Mouse (Mus musculus) CH12.LX (cell line): ENCODE results near the gene Akap8l. TPM values are rescaled to one million over a fixed set of nuclear protein-coding genes. Genes with fewer than 3 reads are reported as not detected.
A peak's percentile ranks its signal among the peaks of the same experiment; 100 is the strongest.

Experiments
- DNase-seq: peaks from one replicate; pipeline ENCODE4 v3.0.0-alpha.2; 2013; ENCODE audit errors: extremely low read depth
- H3K27ac ChIP-seq: 2 replicates; pipeline ENCODE4 v1.5.1; 2012; ENCODE audit warnings: low read depth, mild to moderate bottlenecking, control low read depth, moderate library complexity; ENCODE audit not compliant: insufficient read depth
- H3K27me3 ChIP-seq: replicated peaks from 2 replicates; pipeline ENCODE3; 2012; ENCODE audit warnings: inconsistent platforms
- H3K36me3 ChIP-seq, 2 experiments: replicated peaks in 1 of 2; 2 replicates each; pipeline versions ENCODE3 to v1.6.1; 2012; ENCODE audit warnings: inconsistent platforms in 1 of 2, low read length in 1 of 2, mild to moderate bottlenecking in 1 of 2, mixed read lengths in 1 of 2, moderate library complexity in 1 of 2; ENCODE audit not compliant: control insufficient read depth in 1 of 2, insufficient read depth in 1 of 2
- H3K4me1 ChIP-seq, 2 experiments: 2 replicates each; pipeline ENCODE4 v1.6.1; 2012; ENCODE audit warnings: inconsistent platforms in 1 of 2, moderate library complexity in 1 of 2; ENCODE audit not compliant: insufficient read depth in 2 of 2, control insufficient read depth in 1 of 2
- H3K4me2 ChIP-seq: 2 replicates; pipeline ENCODE4 v1.6.1; 2012; ENCODE audit warnings: low read depth, mild to moderate bottlenecking, control low read depth; ENCODE audit not compliant: poor library complexity, insufficient read depth, severe bottlenecking
- H3K4me3 ChIP-seq, 3 experiments: fragments of 150-350 bp in 1 of 3; sonication (generic) in 1 of 3; replicated peaks in 1 of 3; 2 replicates each; pipeline versions ENCODE3 to v1.5.1; 2011 to 2012; ENCODE audit warnings: low read depth in 2 of 3, low read length in 2 of 3, mild to moderate bottlenecking in 2 of 3, moderate library complexity in 2 of 3, control low read depth in 1 of 3, improper control_type of control experiment in 1 of 3, inconsistent platforms in 1 of 3, mixed read lengths in 1 of 3; ENCODE audit not compliant: poor library complexity in 1 of 3
- H3K79me2 ChIP-seq: replicated peaks from 2 replicates; pipeline ENCODE4 v1.6.1; 2012; ENCODE audit warnings: mild to moderate bottlenecking, moderate library complexity; ENCODE audit not compliant: control insufficient read depth, poor library complexity, insufficient read depth, severe bottlenecking; ENCODE audit errors: extremely low read depth
- H3K9ac ChIP-seq: 2 replicates; pipeline ENCODE4 v1.6.1; 2012; ENCODE audit warnings: low read depth, mild to moderate bottlenecking, control low read depth, moderate library complexity; ENCODE audit not compliant: insufficient read depth
- H3K9me3 ChIP-seq: replicated peaks from 2 replicates; pipeline ENCODE3; 2012; ENCODE audit warnings: low read length, inconsistent platforms, mixed read lengths
- BHLHE40 ChIP-seq: IDR thresholded peaks from 2 replicates; pipeline ENCODE4 v1.6.1; 2011; ENCODE audit warnings: mild to moderate bottlenecking, low read depth, low read length, improper control_type of control experiment
- CHD1 ChIP-seq: IDR thresholded peaks from 2 replicates; pipeline ENCODE4 v1.6.1; 2012; ENCODE audit warnings: low read depth, low read length, improper control_type of control experiment, inconsistent platforms
- CHD2 ChIP-seq: IDR thresholded peaks from 2 replicates; pipeline ENCODE4 v1.6.1; 2011; ENCODE audit warnings: low read length, improper control_type of control experiment
- CTCF ChIP-seq, 2 experiments: IDR thresholded peaks in 1 of 2; conservative IDR thresholded peaks in 1 of 2; 2 replicates each; pipeline ENCODE4 v1.5.1; 2011 to 2012; ENCODE audit warnings: low read depth in 2 of 2, low read length in 2 of 2, improper control_type of control experiment in 1 of 2, inconsistent platforms in 1 of 2, mild to moderate bottlenecking in 1 of 2, moderate library complexity in 1 of 2
- ELF1 ChIP-seq: IDR thresholded peaks from 2 replicates; pipeline ENCODE4 v1.6.1; 2014; ENCODE audit warnings: low read depth, mild to moderate bottlenecking, inconsistent platforms, low read length, improper control_type of control experiment
- EP300 ChIP-seq: IDR thresholded peaks from 2 replicates; pipeline ENCODE4 v1.6.1; 2011; ENCODE audit warnings: low read length, improper control_type of control experiment
- ETS1 ChIP-seq: conservative IDR thresholded peaks from 2 replicates; pipeline ENCODE4 v1.6.1; 2012; ENCODE audit warnings: low read depth, mild to moderate bottlenecking, inconsistent platforms, low read length, improper control_type of control experiment, moderate library complexity
- HCFC1 ChIP-seq: IDR thresholded peaks from 2 replicates; pipeline ENCODE4 v1.6.1; 2012; ENCODE audit warnings: low read depth, mild to moderate bottlenecking, inconsistent platforms, low read length, improper control_type of control experiment
- IRF4 ChIP-seq: IDR thresholded peaks from 2 replicates; pipeline ENCODE4 v1.6.1; 2014; ENCODE audit warnings: low read depth, mild to moderate bottlenecking, inconsistent platforms, low read length, improper control_type of control experiment
- JUND ChIP-seq: conservative IDR thresholded peaks from 2 replicates; pipeline ENCODE4 v1.6.1; 2011; ENCODE audit warnings: low read depth, low read length, improper control_type of control experiment
- KAT2A ChIP-seq: IDR thresholded peaks from 2 replicates; pipeline ENCODE4 v1.6.1; 2012; ENCODE audit warnings: low read length, improper control_type of control experiment, inconsistent platforms; ENCODE audit not compliant: insufficient replicate concordance
- MAFK ChIP-seq: IDR thresholded peaks from 2 replicates; pipeline ENCODE4 v1.6.1; 2011; ENCODE audit warnings: low read length, improper control_type of control experiment; ENCODE audit not compliant: insufficient replicate concordance
- MAZ ChIP-seq: IDR thresholded peaks from 2 replicates; pipeline ENCODE4 v1.6.1; 2012; ENCODE audit warnings: low read depth, mild to moderate bottlenecking, inconsistent platforms, low read length, improper control_type of control experiment, moderate library complexity
- MEF2A ChIP-seq: IDR thresholded peaks from 2 replicates; pipeline ENCODE4 v1.6.1; 2014; ENCODE audit warnings: low read depth, mild to moderate bottlenecking, inconsistent platforms, low read length, improper control_type of control experiment, borderline replicate concordance
- MXI1 ChIP-seq: IDR thresholded peaks from 2 replicates; pipeline ENCODE4 v1.6.1; 2011; ENCODE audit warnings: mild to moderate bottlenecking, low read depth, low read length, improper control_type of control experiment
- MYC ChIP-seq: IDR thresholded peaks from 2 replicates; pipeline ENCODE4 v1.6.1; 2011; ENCODE audit warnings: low read depth, mild to moderate bottlenecking, improper control_type of control experiment, low read length
- NELFE ChIP-seq: IDR thresholded peaks from 2 replicates; pipeline ENCODE4 v1.6.1; 2011; ENCODE audit warnings: low read depth, low read length, improper control_type of control experiment
- NRF1 ChIP-seq: IDR thresholded peaks from 2 replicates; pipeline ENCODE4 v1.6.1; 2014; ENCODE audit warnings: low read depth, mild to moderate bottlenecking, inconsistent platforms, low read length, improper control_type of control experiment, moderate library complexity
- POLR2A ChIP-seq: IDR thresholded peaks from 2 replicates; pipeline ENCODE4 v1.6.1; 2011; ENCODE audit warnings: low read depth, mild to moderate bottlenecking, improper control_type of control experiment, low read length
- POLR2AphosphoS2 ChIP-seq: IDR thresholded peaks from 2 replicates; pipeline ENCODE4 v1.6.1; 2011; ENCODE audit warnings: low read depth, low read length, improper control_type of control experiment
- RAD21 ChIP-seq: IDR thresholded peaks from 2 replicates; pipeline ENCODE4 v1.6.1; 2011; ENCODE audit warnings: low read depth, mild to moderate bottlenecking, low read length, improper control_type of control experiment, moderate library complexity
- RCOR1 ChIP-seq: conservative IDR thresholded peaks from 2 replicates; pipeline ENCODE4 v1.6.1; 2012; ENCODE audit warnings: low read depth, mild to moderate bottlenecking, inconsistent platforms, low read length, improper control_type of control experiment
- SIN3A ChIP-seq: IDR thresholded peaks from 2 replicates; pipeline ENCODE4 v1.6.1; 2012; ENCODE audit warnings: low read length, improper control_type of control experiment, inconsistent platforms
- TBP ChIP-seq: conservative IDR thresholded peaks from 2 replicates; pipeline ENCODE4 v1.6.1; 2011; ENCODE audit warnings: low read depth, low read length, improper control_type of control experiment
- TCF12 ChIP-seq: IDR thresholded peaks from 2 replicates; pipeline ENCODE4 v1.6.1; 2014; ENCODE audit warnings: low read depth, mild to moderate bottlenecking, inconsistent platforms, low read length, improper control_type of control experiment
- UBTF ChIP-seq: IDR thresholded peaks from 2 replicates; pipeline ENCODE4 v1.6.1; 2012; ENCODE audit warnings: low read depth, mild to moderate bottlenecking, inconsistent platforms, low read length, improper control_type of control experiment, moderate library complexity
- USF1 ChIP-seq: IDR thresholded peaks from 2 replicates; pipeline ENCODE4 v1.6.1; 2014; ENCODE audit warnings: low read depth, mild to moderate bottlenecking, inconsistent platforms, low read length, improper control_type of control experiment
- USF2 ChIP-seq: conservative IDR thresholded peaks from 2 replicates; pipeline ENCODE4 v1.6.1; 2011; ENCODE audit warnings: low read depth, low read length, improper control_type of control experiment
- ZC3H11A ChIP-seq: IDR thresholded peaks from 2 replicates; pipeline ENCODE4 v1.6.1; 2012; ENCODE audit warnings: low read depth, mild to moderate bottlenecking, inconsistent platforms, low read length, improper control_type of control experiment
- ZKSCAN1 ChIP-seq: IDR thresholded peaks from 2 replicates; pipeline ENCODE4 v1.6.1; 2012; ENCODE audit warnings: low read depth, inconsistent platforms, low read length, improper control_type of control experiment, borderline replicate concordance
- ZNF384 ChIP-seq: IDR thresholded peaks from 2 replicates; pipeline ENCODE4 v1.6.1; 2012; ENCODE audit warnings: low read depth, low read length, improper control_type of control experiment, inconsistent platforms
- dilution Hi-C: fragments of 300-500 bp; cut with MboI; formaldehyde crosslinking; loops from 2 replicates; pipeline ENCODE4 v1.14.3; 2020; ENCODE audit warnings: low sequenced_read_pairs; ENCODE audit not compliant: extremely low pct_unique_long_range_greater_than_20kb, extremely low pct_ligation_motif_present
- in situ Hi-C: fragments of 300-500 bp; cut with MboI; formaldehyde crosslinking; loops from 3 replicates; pipeline ENCODE4 v1.14.3; 2019; ENCODE audit warnings: low sequenced_read_pairs, low pct_ligation_motif_present, low pct_unique_long_range_greater_than_20kb, mixed read lengths
- polyA plus RNA-seq: library from polyadenylated mRNA; unstranded; fragments of >175 nt; gene quantifications from 2 replicates; pipeline ENCODE4 v1.2.1, GENCODE M21; 2012; ENCODE audit warnings: low read depth; ENCODE audit not compliant: insufficient read length
- total RNA-seq, 2 experiments: library from RNA; depleted of rRNA; stranded (reverse); fragments of 300-350 nt in 1 of 2; fragments of >200 nt in 1 of 2; gene quantifications; 2 replicates each; pipeline ENCODE4 v1.2.3; 2012 to 2014

The Akap8l gene
- total and polyA plus RNA-seq, 3 experiments: 29.6 to 43.4 (median 41.4) TPM

DNA sequence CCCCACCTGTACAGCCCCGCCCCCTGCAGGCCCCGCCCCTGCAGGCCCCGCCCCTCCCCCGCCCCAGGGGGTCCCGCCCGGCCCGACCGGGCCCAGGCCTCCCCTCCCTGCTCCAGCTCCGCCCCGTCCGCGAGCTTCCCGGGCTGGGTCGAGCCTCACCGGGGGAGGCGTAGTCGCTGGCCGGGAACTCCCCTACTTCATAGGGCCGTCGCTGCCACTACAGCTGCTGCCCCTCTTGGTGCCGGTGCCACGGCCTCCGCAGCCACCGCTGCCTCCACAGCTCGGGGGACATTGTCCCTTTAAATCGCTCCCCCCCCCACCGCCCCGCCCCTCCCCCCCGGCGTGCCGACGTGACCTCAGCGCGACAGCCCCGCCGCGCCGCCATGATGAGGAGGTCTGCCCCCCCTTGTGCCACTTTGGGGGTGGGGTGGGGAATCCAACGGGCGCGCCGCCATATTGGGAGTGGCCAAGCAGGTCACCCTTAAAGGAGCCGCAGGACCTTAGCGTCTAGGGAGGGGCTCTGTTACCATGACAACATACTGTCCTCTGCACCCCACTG lies 38.8 kb upstream of the Akap8l start, which contains the start of gene Wiz:
TSS of gene Wiz (minus strand) at position 339 of the 559 bp plus-strand sequence.
- Histone ChIP-seq H3K27ac (peak within 1 kb of the TSS; percentile 72), H3K27me3 (no peaks in the 10 kb centered on the region), H3K79me2 (no peaks in the 10 kb centered on the region), H3K4me3 (peak within 1 kb of the TSS; percentile 53 to 81 (median 63)), H3K4me2 (peak within 1 kb of the TSS; percentile 59)
- dilution Hi-C loops: no loop called here
- TF ChIP-seq TBP: no peak
- TF ChIP-seq MEF2A: no peak; the same call in 1 of the 2 replicates
- TF ChIP-seq RAD21: no peak
- no peak for TF ChIP-seq ZC3H11A
- TF ChIP-seq USF1: no peak
- 0 out of 2 replicates have a peak, but pooled peaks have one; percentile 7 for TF ChIP-seq ELF1
- TF ChIP-seq NRF1: peak; percentile 80
- no peak for TF ChIP-seq NELFE
- TF ChIP-seq UBTF: no peak
- TF ChIP-seq JUND: no peak
- TF ChIP-seq POLR2A: peak; percentile 50; the same call in 1 of the 2 replicates
- no peak for TF ChIP-seq CHD1
- no peak for TF ChIP-seq CTCF (conservative IDR thresholded peaks at IDR 0.05 in 1 of 2, IDR thresholded peaks at IDR 0.05 in 1 of 2; ENCODE audit: low read depth in 2 of 2, low read length in 2 of 2)
- TF ChIP-seq SIN3A: peak; percentile 44; the same call in 1 of the 2 replicates
- no peak for TF ChIP-seq BHLHE40
- no peak for TF ChIP-seq USF2
- peak; percentile 64; the same call in 1 of the 2 replicates for TF ChIP-seq MXI1
- TF ChIP-seq TCF12: no peak
- TF ChIP-seq MYC: no peak
- TF ChIP-seq CHD2: peak; percentile 84
- TF ChIP-seq ETS1: no peak; the same call in 1 of the 2 replicates
- TF ChIP-seq IRF4: no peak
- no peak for TF ChIP-seq MAFK
- TF ChIP-seq EP300: no peak
- TF ChIP-seq POLR2AphosphoS2: no peak
- TF ChIP-seq RCOR1: no peak; the same call in 1 of the 2 replicates
- no peak for TF ChIP-seq ZNF384
- peak; percentile 47; the same call in 1 of the 2 replicates for TF ChIP-seq KAT2A
- peak; percentile 98 for TF ChIP-seq MAZ
- TF ChIP-seq ZKSCAN1: no peak
- peak; percentile 89 for TF ChIP-seq HCFC1
- TF ChIP-seq, all 38 proteins: peak for 9
- H3K4me1 ChIP-seq: peaks cover 9 to 29% of the 10 kb centered on the region in 2 experiments
- peak within 1 kb of the TSS; percentile 81 for H3K9ac ChIP-seq
- H3K9me3 ChIP-seq: no peaks in the 10 kb centered on the region
- peak; percentile 90 for DNase-seq
- H3K36me3 ChIP-seq: peaks cover 34 to 47% of the 10 kb centered on the region in 2 experiments
- in situ Hi-C loops: no loop called here
